Mouse (Mus musculus): Measurements from ENCODE around the gene Oprl1. TPM values are rescaled to one million over a fixed set of nuclear protein-coding genes. Genes with fewer than 3 reads are reported as not detected.

The Oprl1 gene
- polyA plus RNA-seq, 1 experiment from 2014 or later, result 1.3 TPM

- Histone ChIP-seq H3K36me3 (no peaks in the 10 kb centered on the region), H3K4me3 (replicated peaks) (no peak overlapping the region), H3K4me1 (no peaks in the 10 kb centered on the region), H3K27me3 (replicated peaks) (no peaks in the 10 kb centered on the region), H3K27ac (no peak overlapping the region), H3K9ac (no peak overlapping the region), H3K9me3 (no peaks in the 10 kb centered on the region), H3K4me2 (no peak overlapping the region)
- ATAC-seq (ENCODE audit: insufficient read depth, low FRiP score, low read depth), result no peak
- 88% methylated on average over 2 of the region's 2 CpGs for WGBS
Measured at GRCm38 (mm10) chr2:181769397-181769796, 54.6 kb downstream of the Oprl1 start.

Other genes starting within 250 kb of the Oprl1 start
- gene Abhd16b, start 221.8 kb upstream of the Oprl1 start, polyA plus RNA-seq (2015; fragmentation: Nextera tagmentation; extraction: Ambion mirVana), result 0.17 and 0.23 TPM in 2 replicates
- 136 and 140 TPM in 2 replicates for gene Tpd52l2, start 217.9 kb upstream of the Oprl1 start, polyA plus RNA-seq (2015; fragmentation: Nextera tagmentation; extraction: Ambion mirVana)
- gene Dnajc5, start 194.5 kb upstream of the Oprl1 start, polyA plus RNA-seq (2015; fragmentation: Nextera tagmentation; extraction: Ambion mirVana), result 76.4 and 82.1 TPM in 2 replicates
- gene Uckl1, start 130.1 kb upstream of the Oprl1 start, polyA plus RNA-seq (2015; fragmentation: Nextera tagmentation; extraction: Ambion mirVana), result 60.9 and 63.5 TPM in 2 replicates
- 52.7 and 56.6 TPM in 2 replicates for gene Prpf6, start 123.1 kb upstream of the Oprl1 start, polyA plus RNA-seq (2015; fragmentation: Nextera tagmentation; extraction: Ambion mirVana)
- 48.5 and 50.8 TPM in 2 replicates for gene Zfp512b, start 122.2 kb upstream of the Oprl1 start, polyA plus RNA-seq (2015; fragmentation: Nextera tagmentation; extraction: Ambion mirVana)
- gene Samd10, start 115.8 kb upstream of the Oprl1 start, polyA plus RNA-seq (2015; fragmentation: Nextera tagmentation; extraction: Ambion mirVana), result 25.0 and 26.9 TPM in 2 replicates
- gene Gm29797, start 58.0 kb upstream of the Oprl1 start, polyA plus RNA-seq (2015; fragmentation: Nextera tagmentation; extraction: Ambion mirVana), result 0.36 and 1.2 TPM in 2 replicates
- gene Sox18, start 43.4 kb upstream of the Oprl1 start, polyA plus RNA-seq (2015; fragmentation: Nextera tagmentation; extraction: Ambion mirVana), result 28.7 and 32.0 TPM in 2 replicates
- 21.5 and 24.2 TPM in 2 replicates for gene Tcea2, start 34.7 kb upstream of the Oprl1 start, polyA plus RNA-seq (2015; fragmentation: Nextera tagmentation; extraction: Ambion mirVana)
- 51.7 and 53.3 TPM in 2 replicates for gene Rgs19, start 21.0 kb upstream of the Oprl1 start, polyA plus RNA-seq (2015; fragmentation: Nextera tagmentation; extraction: Ambion mirVana)
- not detected in 2 replicates for gene Lkaaear1, start 16.6 kb upstream of the Oprl1 start, polyA plus RNA-seq (2015; fragmentation: Nextera tagmentation; extraction: Ambion mirVana)
- gene Myt1, start 48.3 kb downstream of the Oprl1 start, polyA plus RNA-seq (2015; fragmentation: Nextera tagmentation; extraction: Ambion mirVana), result 2.4 and 2.9 TPM in 2 replicates
- gene Pcmtd2, start 122.8 kb downstream of the Oprl1 start, polyA plus RNA-seq (2015; fragmentation: Nextera tagmentation; extraction: Ambion mirVana), result 28.0 and 29.3 TPM in 2 replicates
- gene Polr3k, start 149.3 kb downstream of the Oprl1 start, polyA plus RNA-seq (2015; fragmentation: Nextera tagmentation; extraction: Ambion mirVana), result 82.0 and 89.3 TPM in 2 replicates

Measured in stomach, embryonic 15.5 days (tissue).